Mouse (Mus musculus) MEL (cell line): Measurements from ENCODE around the gene Npas3.

Source experiments
- CTCF ChIP-seq, 3 experiments: IDR thresholded peaks in 2 of 3; conservative IDR thresholded peaks in 1 of 3; 2 replicates each; pipeline ENCODE4 v1.5.1; 2011 to 2012; ENCODE audit warnings: low read length in 3 of 3, low read depth in 2 of 3, mild to moderate bottlenecking in 2 of 3, improper control_type of control experiment in 1 of 3, inconsistent platforms in 1 of 3, mixed read lengths in 1 of 3, moderate library complexity in 1 of 3; ENCODE audit not compliant: control insufficient read depth in 1 of 3, insufficient read depth in 1 of 3, poor library complexity in 1 of 3, severe bottlenecking in 1 of 3
- EP300 ChIP-seq, 2 experiments: IDR thresholded peaks; 2 replicates each; pipeline ENCODE4 v1.6.1; 2011; ENCODE audit warnings: improper control_type of control experiment in 2 of 2, low read length in 2 of 2, low read depth in 1 of 2, mild to moderate bottlenecking in 1 of 2
- POLR2A ChIP-seq, 2 experiments: IDR thresholded peaks; 2 replicates each; pipeline ENCODE4 v1.6.1; 2011 to 2012; ENCODE audit warnings: low read length in 2 of 2, mild to moderate bottlenecking in 2 of 2, control low read depth in 1 of 2, improper control_type of control experiment in 1 of 2, low read depth in 1 of 2, moderate library complexity in 1 of 2; ENCODE audit not compliant: control insufficient read depth in 1 of 2, insufficient read depth in 1 of 2, poor library complexity in 1 of 2
- TCF12 ChIP-seq: IDR thresholded peaks from 2 replicates; pipeline ENCODE4 v1.6.1; 2014; ENCODE audit warnings: low read depth, mild to moderate bottlenecking, inconsistent platforms, low read length, improper control_type of control experiment, moderate library complexity

- TF ChIP-seq POLR2A (IDR thresholded peaks at IDR 0.05; ENCODE audit: control insufficient read depth in 1 of 2, insufficient read depth in 1 of 2, low read depth in 1 of 2, low read length in 2 of 2, poor library complexity in 1 of 2), result no peak
- no peak for TF ChIP-seq CTCF (IDR thresholded peaks at IDR 0.05 in 2 of 3, conservative IDR thresholded peaks at IDR 0.05 in 1 of 3; ENCODE audit: control insufficient read depth in 1 of 3, insufficient read depth in 1 of 3, low read depth in 2 of 3, low read length in 3 of 3, poor library complexity in 1 of 3, severe bottlenecking in 1 of 3)
- no peak for TF ChIP-seq TCF12
- no peak for TF ChIP-seq EP300 (IDR thresholded peaks at IDR 0.05; ENCODE audit: low read depth in 1 of 2, low read length in 2 of 2)
These were observed 854.0 kb downstream of the Npas3 start for GRCm38 (mm10) chr12:54102500-54102899.
